12 mouse cellular contexts compared by ENCODE assay signal in genomic region chr14:79854216-79854615, GRCm38 (mm10).
DNase-seq lines count a peak whose midpoint lies in the region.
"Had no signal": no experiment of that assay in that cellular context is flagged by ENCODE, and none has a peak within 500 bp of the region (broad histone marks: within the 10 kb centered on the region; RNA-seq: fewer than 3 reads in every experiment).

No protein-coding gene starts in this region.

- DNase-seq in cerebellum, adult 11 months, result peak; percentile 22
- DNase-seq in cerebellum, adult 8-10 months, result no peak
- DNase-seq in cerebellum, adult 11-12 months, result peak; percentile 51
- peak; percentile 64 for DNase-seq in cerebellum, adult 9-11 months
- peak; percentile 35 to 41 for DNase-seq in cerebellum, postnatal 36 days
- no peak for DNase-seq in layer of hippocampus, adult 9-10 months (ENCODE audit: low spot score)
- no peak for DNase-seq in adrenal gland, postnatal 36 days
- DNase-seq: adrenal gland, adult 2 months; adrenal gland, postnatal 25 days; gastrocnemius, postnatal 14 days; heart, postnatal 4 days; kidney, adult 8-10 months had no signal

Comparison
In these comparisons a context has a peak if more than half of its experiments do, and no peak if none do; other contexts are left out.
1. DNase-seq: peak in cerebellum, adult 11 months (single experiment), cerebellum, adult 11-12 months (single experiment), cerebellum, adult 9-11 months (single experiment) and cerebellum, postnatal 36 days (2 of 2); none in cerebellum, adult 8-10 months (single experiment), layer of hippocampus, adult 9-10 months (single experiment) and adrenal gland, postnatal 36 days (0 of 2).